Mouse (Mus musculus) MEL-GATA-1-ER (cell line): Measurements from ENCODE around the gene Mier2.

Source experiments
- DNase-seq: peaks from one replicate; pipeline ENCODE4 v3.0.0-alpha.2; 2012; ENCODE audit warnings: low read depth; ENCODE audit errors: extremely low read depth

Gene Mier2

GRCm38 (mm10) chr10:79575754-79576153, 20.8 kb upstream of the Mier2 start:
- DNase-seq: no peak

- DNase-seq: no peak
Measured at GRCm38 (mm10) chr10:79574796-79575195, 19.8 kb upstream of the Mier2 start.

- no peak for DNase-seq
Measured at GRCm38 (mm10) chr10:79574350-79574749, 19.4 kb upstream of the Mier2 start.

GRCm38 (mm10) chr10:79573611-79574010, 18.6 kb upstream of the Mier2 start:
- no peak for DNase-seq

- DNase-seq: no peak
Measured at GRCm38 (mm10) chr10:79571314-79571713, 16.3 kb upstream of the Mier2 start.

GRCm38 (mm10) chr10:79569921-79570320, 14.9 kb upstream of the Mier2 start:
- no peak for DNase-seq

GRCm38 (mm10) chr10:79559716-79560115, 4.7 kb upstream of the Mier2 start:
- DNase-seq: no peak

GRCm38 (mm10) chr10:79557496-79557895, 2.5 kb upstream of the Mier2 start:
- no peak for DNase-seq

GRCm38 (mm10) chr10:79556951-79557350, 2.0 kb upstream of the Mier2 start:
- DNase-seq: no peak

GRCm38 (mm10) chr10:79555238-79555724, 282 bp upstream of the Mier2 start:
- DNase-seq: no peak

GRCm38 (mm10) chr10:79553691-79554090, 1.3 kb downstream of the Mier2 start:
- DNase-seq: no peak

GRCm38 (mm10) chr10:79553176-79553575, 1.8 kb downstream of the Mier2 start:
- DNase-seq: no peak

GRCm38 (mm10) chr10:79552531-79552930, 2.5 kb downstream of the Mier2 start:
- DNase-seq: no peak

GRCm38 (mm10) chr10:79550366-79550765, 4.6 kb downstream of the Mier2 start:
- no peak for DNase-seq

GRCm38 (mm10) chr10:79548971-79549723, 5.9 kb downstream of the Mier2 start:
- DNase-seq: no peak

- DNase-seq: no peak
Measured at GRCm38 (mm10) chr10:79548546-79548945, 6.5 kb downstream of the Mier2 start.

GRCm38 (mm10) chr10:79547148-79547675, 7.8 kb downstream of the Mier2 start:
- no peak for DNase-seq

- no peak for DNase-seq
Measured at GRCm38 (mm10) chr10:79546483-79546882, 8.5 kb downstream of the Mier2 start.

- no peak for DNase-seq
Measured at GRCm38 (mm10) chr10:79545891-79546290, 9.1 kb downstream of the Mier2 start.

GRCm38 (mm10) chr10:79544631-79545030, 10.4 kb downstream of the Mier2 start:
- no peak for DNase-seq

GRCm38 (mm10) chr10:79543884-79544597, 11.0 kb downstream of the Mier2 start:
- no peak for DNase-seq

GRCm38 (mm10) chr10:79542171-79542570, 12.8 kb downstream of the Mier2 start:
- DNase-seq: no peak
